In the genomic region with DNA sequence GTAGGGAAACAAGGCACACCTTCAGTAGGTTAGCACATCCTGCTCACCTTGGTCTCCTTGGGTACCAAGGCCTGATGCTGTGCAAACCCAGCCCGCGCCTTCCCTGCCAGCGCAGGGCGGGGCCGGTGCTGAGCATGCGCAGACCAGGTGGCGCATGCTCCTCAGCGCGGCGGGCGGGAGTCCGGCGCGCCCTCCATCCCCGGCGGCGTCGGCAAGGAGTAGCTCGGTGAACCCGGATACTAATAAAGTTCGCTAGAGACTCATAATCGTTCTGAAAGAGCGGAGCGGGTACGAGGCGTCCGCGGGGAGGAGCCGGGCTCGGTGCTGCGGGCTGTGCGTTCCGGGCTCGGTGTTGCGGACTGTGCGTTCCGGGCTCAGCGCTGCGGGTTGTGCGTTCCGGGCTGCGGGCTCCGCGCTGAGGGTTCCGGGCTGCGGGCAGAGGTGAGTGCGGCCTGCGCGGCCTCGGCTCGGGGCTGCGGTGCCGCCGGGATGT, we compare ENCODE assay signal across 8 mouse cellular contexts. TPM values are rescaled to one million over a fixed set of nuclear protein-coding genes. Genes with fewer than 3 reads are reported as not detected.
A peak's percentile ranks its signal among the peaks of the same experiment; 100 is the strongest.
DNase-seq lines count a peak whose midpoint lies in the region; ATAC-seq and TF ChIP-seq lines count a peak whose summit lies in the region.

A gene (plus strand): TSS at position 155 of the 493 bp plus-strand sequence.

- peak; percentile 88 for ATAC-seq in heart, embryonic 15.5 days (replicated peaks; ENCODE audit: insufficient number of reproducible peaks, insufficient read depth, low FRiP score, low read depth)
- peak; percentile 95 for ATAC-seq in liver, embryonic 12.5 days
- ATAC-seq in stomach, embryonic 14.5 days (ENCODE audit: insufficient number of reproducible peaks, insufficient read depth, low FRiP score, low read depth) = peak; percentile 95

- WGBS in forebrain, embryonic 10.5 days = under 1% methylated on average over 54 of the region's 54 CpGs
- under 1% methylated on average over 54 of the region's 54 CpGs for WGBS in heart, embryonic 15.5 days
- under 1% methylated on average over 54 of the region's 54 CpGs for WGBS in liver, embryonic 12.5 days (ENCODE audit: insufficient replicate concordance)
- WGBS in stomach, embryonic 14.5 days = under 1% methylated on average over 54 of the region's 54 CpGs

- in situ Hi-C loops in CH12.LX (cut with MboI; ENCODE audit: low pct_ligation_motif_present, low pct_unique_long_range_greater_than_20kb, low sequenced_read_pairs) = loop anchor here (5.0 kb wide), 1 partner anchor 32 kb away; no protein-coding TSS in a partner anchor

- TF ChIP-seq EP300 in CH12.LX (IDR thresholded peaks at IDR 0.05; ENCODE audit: low read length) = no peak

- peaks cover 3 to 22% of the 10 kb centered on the region in 2 experiments for H3K4me1 ChIP-seq in CH12.LX (ENCODE audit: control insufficient read depth in 1 of 2, insufficient read depth in 2 of 2)
- peaks cover 16% of the 10 kb centered on the region for H3K4me1 ChIP-seq in forebrain, embryonic 10.5 days
- H3K4me1 ChIP-seq in heart, embryonic 15.5 days (replicated peaks) = peaks cover 4% of the 10 kb centered on the region
- H3K4me1 ChIP-seq in liver, embryonic 12.5 days = peaks cover 16% of the 10 kb centered on the region
- H3K4me1 ChIP-seq in stomach, embryonic 14.5 days (ENCODE audit: control insufficient read depth, insufficient read depth, low read length) = peaks cover 5% of the 10 kb centered on the region; the same call in 1 of the 2 replicates

- peaks cover 21 to 29% of the 10 kb centered on the region in 2 experiments for H3K36me3 ChIP-seq in CH12.LX (replicated peaks in 1 of 2; ENCODE audit: control insufficient read depth in 1 of 2, insufficient read depth in 1 of 2, low read length in 1 of 2)
- H3K36me3 ChIP-seq in forebrain, embryonic 10.5 days (replicated peaks) = peaks cover 32% of the 10 kb centered on the region
- H3K36me3 ChIP-seq in heart, embryonic 15.5 days = peaks cover 23% of the 10 kb centered on the region
- H3K36me3 ChIP-seq in liver, embryonic 12.5 days = peaks cover 27% of the 10 kb centered on the region
- H3K36me3 ChIP-seq in stomach, embryonic 14.5 days (ENCODE audit: control insufficient read depth, insufficient read depth, low read length) = peaks cover 13% of the 10 kb centered on the region; the same call in 1 of the 2 replicates

- H3K9me3 ChIP-seq in CH12.LX (replicated peaks; ENCODE audit: low read length) = no peaks in the 10 kb centered on the region
- H3K9me3 ChIP-seq in forebrain, embryonic 10.5 days = no peaks in the 10 kb centered on the region
- H3K9me3 ChIP-seq in heart, embryonic 15.5 days (replicated peaks) = no peaks in the 10 kb centered on the region
- no peaks in the 10 kb centered on the region for H3K9me3 ChIP-seq in liver, embryonic 12.5 days (replicated peaks)
- no peaks in the 10 kb centered on the region for H3K9me3 ChIP-seq in stomach, embryonic 14.5 days (ENCODE audit: control insufficient read depth, low read depth, low read length)

- H3K79me2 ChIP-seq in CH12.LX (replicated peaks; ENCODE audit: control insufficient read depth, extremely low read depth, insufficient read depth, poor library complexity, severe bottlenecking) = peaks cover 16% of the 10 kb centered on the region

- H3K27me3 ChIP-seq in CH12.LX (replicated peaks) = no peaks in the 10 kb centered on the region
- H3K27me3 ChIP-seq in forebrain, embryonic 10.5 days (ENCODE audit: poor library complexity, severe bottlenecking) = no peaks in the 10 kb centered on the region
- no peaks in the 10 kb centered on the region for H3K27me3 ChIP-seq in heart, embryonic 15.5 days
- peaks cover 5% of the 10 kb centered on the region for H3K27me3 ChIP-seq in liver, embryonic 12.5 days (replicated peaks)
- no peaks in the 10 kb centered on the region for H3K27me3 ChIP-seq in stomach, embryonic 14.5 days (ENCODE audit: control insufficient read depth, insufficient read depth, low read length)

- peak within 1 kb of the TSS; percentile 81 for H3K27ac ChIP-seq in CH12.LX (ENCODE audit: insufficient read depth, low read depth)
- H3K27ac ChIP-seq in forebrain, embryonic 10.5 days = peak within 1 kb of the TSS; percentile 96
- H3K27ac ChIP-seq in heart, embryonic 15.5 days = peak within 1 kb of the TSS; percentile 85
- H3K27ac ChIP-seq in liver, embryonic 12.5 days = peak within 1 kb of the TSS; percentile 83
- H3K27ac ChIP-seq in stomach, embryonic 14.5 days (ENCODE audit: low read length) = peak within 1 kb of the TSS; percentile 88

- TF ChIP-seq POLR2A in CH12.LX (IDR thresholded peaks at IDR 0.05; ENCODE audit: low read depth, low read length) = peak; percentile 85

- peak within 1 kb of the TSS; percentile 94 for H3K9ac ChIP-seq in CH12.LX (ENCODE audit: insufficient read depth, low read depth)
- peak within 1 kb of the TSS; percentile 89 for H3K9ac ChIP-seq in heart, embryonic 15.5 days
- H3K9ac ChIP-seq in liver, embryonic 12.5 days = peak within 1 kb of the TSS; percentile 86
- H3K9ac ChIP-seq in stomach, embryonic 14.5 days (replicated peaks; ENCODE audit: low read depth, low read length) = peak within 1 kb of the TSS; percentile 84

- TF ChIP-seq RAD21 in CH12.LX (IDR thresholded peaks at IDR 0.05; ENCODE audit: low read depth, low read length) = no peak

- no peak for TF ChIP-seq CTCF in CH12.LX (conservative IDR thresholded peaks at IDR 0.05 in 1 of 2, IDR thresholded peaks at IDR 0.05 in 1 of 2; ENCODE audit: low read depth in 2 of 2, low read length in 2 of 2)

- H3K4me2 ChIP-seq in CH12.LX (ENCODE audit: insufficient read depth, low read depth, poor library complexity, severe bottlenecking) = peak within 1 kb of the TSS; percentile 91
- H3K4me2 ChIP-seq in heart, embryonic 15.5 days = peak within 1 kb of the TSS; percentile 88
- peak within 1 kb of the TSS; percentile 94 for H3K4me2 ChIP-seq in liver, embryonic 12.5 days
- H3K4me2 ChIP-seq in stomach, embryonic 14.5 days (replicated peaks; ENCODE audit: low read depth, low read length) = peak within 1 kb of the TSS; percentile 56

- peak within 1 kb of the TSS; percentile 80 to 98 (median 89) for H3K4me3 ChIP-seq in CH12.LX (replicated peaks in 1 of 3; ENCODE audit: low read depth in 2 of 3, low read length in 2 of 3, poor library complexity in 1 of 3)
- H3K4me3 ChIP-seq in forebrain, embryonic 10.5 days = peak within 1 kb of the TSS; percentile 91
- H3K4me3 ChIP-seq in heart, embryonic 15.5 days = peak within 1 kb of the TSS; percentile 92
- peak within 1 kb of the TSS; percentile 75 for H3K4me3 ChIP-seq in liver, embryonic 12.5 days
- peak within 1 kb of the TSS; percentile 79 for H3K4me3 ChIP-seq in stomach, embryonic 14.5 days (ENCODE audit: low read depth, low read length)

- peak; percentile 77 for DNase-seq in CH12.LX (ENCODE audit: extremely low read depth)
- peak; percentile 34 for DNase-seq in c-Kit-positive CD71-negative TER-119-negative erythroid progenitor cells, embryonic 14.5 days (ENCODE audit: low read depth)
- DNase-seq in forebrain, embryonic 10.5 days (ENCODE audit: extremely low spot score, low spot score) = peak; percentile 78
- peak; percentile 87 for DNase-seq in kidney, postnatal 14 days
- peak; percentile 41 to 62 for DNase-seq in natural killer cell, adult 2 months (ENCODE audit: low spot score in 2 of 2)

- dilution Hi-C loops in CH12.LX (cut with MboI; ENCODE audit: extremely low pct_ligation_motif_present, extremely low pct_unique_long_range_greater_than_20kb, low sequenced_read_pairs) = no loop called here

TF ChIP-seq in CH12.LX, 34 proteins besides CTCF, POLR2A, EP300 and RAD21 (continues in another document):
- TF ChIP-seq NELFE (IDR thresholded peaks at IDR 0.05; ENCODE audit: low read depth, low read length) = peak; percentile 77; the same call in 1 of the 2 replicates
- peak; percentile 45; the same call in 1 of the 2 replicates for TF ChIP-seq POLR2AphosphoS2 (IDR thresholded peaks at IDR 0.05; ENCODE audit: low read depth, low read length)
- TF ChIP-seq IRF4 (IDR thresholded peaks at IDR 0.05; ENCODE audit: low read depth, low read length) = 0 out of 2 replicates have a peak, but pooled peaks have one; percentile 15
- TF ChIP-seq ZMIZ1 (IDR thresholded peaks at IDR 0.05; ENCODE audit: low read depth, low read length) = no peak
- TF ChIP-seq MAFK (IDR thresholded peaks at IDR 0.05; ENCODE audit: insufficient replicate concordance, low read length) = no peak
- TF ChIP-seq ZC3H11A (IDR thresholded peaks at IDR 0.05; ENCODE audit: low read depth, low read length) = no peak
- no peak for TF ChIP-seq MYC (IDR thresholded peaks at IDR 0.05; ENCODE audit: low read depth, low read length)
- peak; percentile 75 for TF ChIP-seq HCFC1 (IDR thresholded peaks at IDR 0.05; ENCODE audit: low read depth, low read length)
- TF ChIP-seq BHLHE40 (IDR thresholded peaks at IDR 0.05; ENCODE audit: low read depth, low read length) = 0 out of 2 replicates have a peak, but pooled peaks have one; percentile 1
- TF ChIP-seq ELF1 (IDR thresholded peaks at IDR 0.05; ENCODE audit: low read depth, low read length) = peak; percentile 42; the same call in 1 of the 2 replicates
- no peak for TF ChIP-seq CHD2 (IDR thresholded peaks at IDR 0.05; ENCODE audit: low read length)
- TF ChIP-seq KAT2A (IDR thresholded peaks at IDR 0.05; ENCODE audit: insufficient replicate concordance, low read length) = 0 out of 2 replicates have a peak, but pooled peaks have one; percentile 51
- TF ChIP-seq MXI1 (IDR thresholded peaks at IDR 0.05; ENCODE audit: low read depth, low read length) = peak; percentile 47; the same call in 1 of the 2 replicates
- no peak for TF ChIP-seq SMC3 (IDR thresholded peaks at IDR 0.05; ENCODE audit: low read depth, low read length)
- TF ChIP-seq GABPA (IDR thresholded peaks at IDR 0.05; ENCODE audit: insufficient replicate concordance, low read depth, low read length) = no peak
- no peak for TF ChIP-seq ZNF384 (IDR thresholded peaks at IDR 0.05; ENCODE audit: low read depth, low read length)
- no peak for TF ChIP-seq JUND (conservative IDR thresholded peaks at IDR 0.05; ENCODE audit: low read depth, low read length)
- TF ChIP-seq ETS1 (conservative IDR thresholded peaks at IDR 0.05; ENCODE audit: low read depth, low read length) = no peak
- TF ChIP-seq TCF12 (IDR thresholded peaks at IDR 0.05; ENCODE audit: low read depth, low read length) = peak; percentile 75
- 0 out of 2 replicates have a peak, but pooled peaks have one; percentile 35 for TF ChIP-seq MAZ (IDR thresholded peaks at IDR 0.05; ENCODE audit: low read depth, low read length)

RNA-seq across cellular contexts. Expression of the gene that starts here (rescaled TPM):
- total RNA-seq in CH12.LX (2012; rRNA removed) (5.8 and 5.9 TPM in 2 replicates), CH12.LX (2014; rRNA removed) (5.0 and 6.7 TPM in 2 replicates)
- 16.8 and 17.6 TPM in 2 replicates for polyA plus RNA-seq in CH12.LX (2012; ENCODE audit: insufficient read length, low read depth)
- polyA plus RNA-seq in forebrain, embryonic 10.5 days (2016; fragmentation: Nextera tagmentation; extraction: Ambion mirVana) = 31.1 and 34.8 TPM in 2 replicates
- polyA plus RNA-seq in heart, embryonic 15.5 days (2015; fragmentation: Nextera tagmentation; extraction: Ambion mirVana) = 13.6 and 14.7 TPM in 2 replicates
- polyA plus RNA-seq in liver, embryonic 12.5 days (2016; fragmentation: Nextera tagmentation; extraction: Ambion mirVana) = 8.4 and 8.9 TPM in 2 replicates
- 30.3 and 32.3 TPM in 2 replicates for polyA plus RNA-seq in stomach, embryonic 14.5 days (2014; fragmentation: Nextera tagmentation; extraction: Ambion mirVana)

Comparison
In these comparisons a context has a peak if more than half of its experiments do, and no peak if none do; other contexts are left out.
1. Peak in every context shown above with its lines: DNase-seq, ATAC-seq, H3K4me3 ChIP-seq and H3K27ac ChIP-seq.
2. DNase-seq: peak in every context shown above with its lines; median percentile 87 in kidney, postnatal 14 days; 78 in forebrain, embryonic 10.5 days; 77 in CH12.LX; 52 in natural killer cell, adult 2 months; 34 in c-Kit-positive CD71-negative TER-119-negative erythroid progenitor cells, embryonic 14.5 days.